Mouse (Mus musculus) spleen, postnatal 4 days (tissue): Measurements from ENCODE around the gene Rab40b.
"Not testable (repeated sequence)": the region's sequence is repeated elsewhere in the genome, so short reads cannot be mapped to it uniquely, and the experiment has no call there.

Experiments used
- DNase-seq, 2 experiments: peaks; one replicate each; pipeline ENCODE4 v3.0.0; 2022; ENCODE audit warnings: low spot score in 2 of 2

The Rab40b gene

DNA sequence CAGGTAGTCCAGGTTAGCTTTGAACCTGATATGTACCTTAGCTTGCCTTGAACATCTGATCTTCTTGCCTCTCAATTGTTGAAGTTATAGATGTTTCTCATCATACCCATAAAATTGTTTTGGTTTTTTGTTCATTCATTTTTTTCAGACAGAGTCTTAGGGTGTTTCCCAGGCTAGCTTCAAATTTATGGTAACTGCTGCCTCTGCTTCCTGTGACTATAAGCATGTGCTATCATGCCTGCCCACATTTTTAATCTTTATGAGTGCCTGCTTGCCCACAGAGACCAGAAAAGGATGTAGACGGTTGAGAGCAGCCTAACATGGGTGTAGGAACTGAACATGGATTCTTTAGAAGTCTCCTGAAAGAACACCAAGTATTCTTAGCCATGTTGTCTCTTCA lies 19.3 kb downstream of the Rab40b start:
- no peak for DNase-seq

GRCm38 (mm10) chr11:121367170-121367707 lies 20.8 kb downstream of the Rab40b start:
- no peak for DNase-seq

DNA sequence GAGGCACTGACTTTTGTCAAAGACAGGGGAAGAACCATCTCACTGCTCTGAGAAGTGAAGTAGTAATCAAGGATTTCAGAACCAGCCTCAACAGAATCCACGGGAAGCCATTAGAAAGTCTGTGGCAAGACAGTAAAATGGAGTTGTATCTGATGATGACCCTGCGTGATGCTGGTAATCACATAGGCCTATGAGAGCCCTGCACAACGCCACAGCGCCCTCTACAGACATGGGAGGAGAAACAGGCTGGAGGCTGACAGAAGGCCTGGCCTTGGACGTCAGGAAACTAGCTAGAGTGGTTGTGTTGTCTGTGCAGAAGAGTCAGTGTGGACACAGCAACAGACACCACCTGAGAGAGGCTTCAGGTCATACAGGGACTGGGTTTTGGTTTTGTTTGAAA lies 25.8 kb downstream of the Rab40b start:
- peak; percentile 47 to 77 for DNase-seq

DNA sequence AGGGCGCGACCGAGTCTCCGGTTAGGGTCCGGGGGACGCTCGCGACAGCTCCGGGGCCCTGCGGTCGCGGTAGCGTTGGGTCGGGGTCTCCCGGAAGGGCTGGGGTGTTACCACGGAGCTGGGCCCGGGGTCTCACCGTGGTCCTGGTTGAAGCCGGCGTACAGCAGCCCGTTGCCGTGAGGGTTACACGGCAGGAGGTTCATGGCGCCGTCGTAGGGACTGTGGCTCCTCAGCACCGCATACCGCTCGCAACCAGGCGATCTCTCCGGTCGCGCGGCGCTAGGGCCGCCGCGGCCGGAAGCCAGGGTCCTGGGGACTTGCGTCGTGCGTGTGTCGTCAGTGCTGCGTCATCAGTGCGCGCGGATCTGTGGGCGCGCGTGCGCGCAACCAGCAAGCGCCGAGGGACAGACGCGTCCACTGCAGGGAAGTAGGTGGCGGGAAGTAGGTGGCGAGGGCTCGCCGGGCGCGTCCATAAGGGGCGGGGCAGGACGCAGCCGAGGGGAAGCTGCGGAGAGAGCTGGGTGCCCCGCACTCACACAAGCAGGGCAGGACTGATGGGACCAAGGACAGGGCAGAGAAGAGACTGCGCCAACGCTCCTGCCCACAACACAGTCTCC lies 33.9 kb downstream of the Rab40b start, which contains the start of gene Wdr45b:
Gene Wdr45b (minus strand): TSS at position 355 of the 617 bp plus-strand sequence.
- peak; percentile 96 to 99 for DNase-seq

DNA sequence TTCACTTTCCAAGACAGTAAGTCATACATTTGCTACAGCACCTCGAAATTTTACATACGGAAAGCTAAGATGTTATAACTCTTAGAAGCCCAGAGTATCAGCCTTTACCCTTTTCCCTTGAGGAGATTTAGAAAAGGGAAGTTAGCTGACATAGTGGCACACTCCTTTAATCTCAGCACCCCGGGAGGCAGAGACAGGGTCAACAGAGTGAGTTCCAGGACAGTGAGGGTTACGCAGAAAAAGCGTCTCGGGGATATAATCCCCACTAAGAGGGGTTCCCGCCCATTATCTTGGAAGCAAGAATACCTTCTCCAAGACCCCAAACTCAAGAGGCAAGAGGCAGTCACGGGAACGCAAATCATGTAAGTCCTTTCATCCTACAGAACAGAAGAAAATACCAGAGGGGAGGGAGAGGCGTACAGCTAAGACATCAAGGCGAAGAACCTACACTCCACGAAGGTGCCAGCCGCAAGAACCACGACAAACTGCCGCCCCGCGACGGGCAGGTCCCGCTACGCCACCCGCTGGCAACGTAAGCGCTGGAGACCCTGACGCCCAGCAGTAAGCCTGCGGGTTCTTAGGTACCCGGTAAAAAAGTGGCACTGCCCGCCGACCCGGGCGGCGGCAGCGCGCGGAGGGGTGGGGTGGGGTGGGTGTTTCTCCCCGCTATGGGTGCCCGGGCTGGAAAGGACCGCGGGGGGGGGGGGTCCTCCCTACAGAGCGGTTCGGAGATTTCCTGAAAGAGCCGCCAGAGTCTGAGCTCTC lies 34.5 kb downstream of the Rab40b start:
- peak; percentile 53 to 79 for DNase-seq

GRCm38 (mm10) chr11:121348727-121349126 lies 39.3 kb downstream of the Rab40b start:
- not testable (repeated sequence) for DNase-seq

DNA sequence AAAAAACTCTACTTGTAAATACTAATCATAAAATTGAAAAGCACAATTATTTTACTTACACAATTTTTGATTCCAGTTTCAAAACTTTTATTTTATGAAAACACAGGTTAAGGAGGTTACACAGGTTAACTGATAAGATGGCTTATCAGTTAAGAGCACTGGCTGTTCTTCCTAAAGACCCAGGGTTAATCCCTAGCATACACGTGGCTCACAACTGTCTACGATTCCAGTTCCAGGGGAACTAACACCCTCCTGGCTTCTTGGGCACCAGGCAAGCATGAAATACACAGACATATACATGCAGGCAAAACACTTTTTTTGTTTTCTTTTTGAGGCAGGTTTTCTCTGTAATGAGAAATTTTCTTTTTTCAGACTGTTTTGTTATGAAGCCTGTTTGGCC lies 39.9 kb downstream of the Rab40b start:
- DNase-seq: no peak

DNA sequence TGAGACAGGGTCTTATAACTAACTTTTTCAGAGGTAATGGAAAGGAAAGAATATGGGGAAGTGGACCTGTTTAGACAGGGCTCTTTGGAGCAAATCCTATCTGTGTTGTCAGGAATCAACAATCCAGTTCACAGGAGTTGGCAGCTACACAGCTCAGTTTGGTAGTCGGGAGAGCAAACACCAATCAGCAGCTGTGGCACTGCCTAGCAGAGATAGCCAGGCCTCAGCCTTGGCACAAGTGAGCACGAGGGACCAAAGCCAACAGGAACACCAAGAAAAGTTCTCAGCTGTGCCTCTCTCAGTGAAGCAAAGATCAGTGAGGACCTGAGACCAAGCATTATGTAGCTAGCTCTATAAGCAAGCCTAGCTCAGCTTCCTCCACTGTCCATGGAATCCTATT lies 41.0 kb downstream of the Rab40b start:
- DNase-seq: no peak

DNA sequence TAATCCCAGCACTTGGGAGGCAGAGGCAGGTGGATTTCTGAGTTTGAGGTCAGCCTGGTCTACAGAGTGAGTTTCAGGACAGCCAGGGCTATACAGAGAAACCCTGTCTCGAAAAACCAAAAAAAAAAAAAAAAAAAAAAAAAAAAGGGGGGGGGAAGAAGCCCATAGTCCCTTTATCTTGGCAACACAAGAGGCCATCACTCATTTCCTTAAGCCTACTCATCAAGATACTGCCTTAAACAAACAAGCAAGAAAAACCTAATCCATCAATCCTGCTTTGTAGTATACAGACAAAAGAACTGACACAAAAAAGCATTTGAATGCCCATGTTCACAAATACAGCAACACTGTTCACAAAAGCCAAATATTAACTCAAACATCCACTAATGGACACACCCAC lies 45.6 kb downstream of the Rab40b start:
- DNase-seq: not testable (repeated sequence)

GRCm38 (mm10) chr11:121340287-121340686 lies 47.8 kb downstream of the Rab40b start:
- no peak for DNase-seq

GRCm38 (mm10) chr11:121339647-121340046 lies 48.4 kb downstream of the Rab40b start:
- DNase-seq: no peak

DNA sequence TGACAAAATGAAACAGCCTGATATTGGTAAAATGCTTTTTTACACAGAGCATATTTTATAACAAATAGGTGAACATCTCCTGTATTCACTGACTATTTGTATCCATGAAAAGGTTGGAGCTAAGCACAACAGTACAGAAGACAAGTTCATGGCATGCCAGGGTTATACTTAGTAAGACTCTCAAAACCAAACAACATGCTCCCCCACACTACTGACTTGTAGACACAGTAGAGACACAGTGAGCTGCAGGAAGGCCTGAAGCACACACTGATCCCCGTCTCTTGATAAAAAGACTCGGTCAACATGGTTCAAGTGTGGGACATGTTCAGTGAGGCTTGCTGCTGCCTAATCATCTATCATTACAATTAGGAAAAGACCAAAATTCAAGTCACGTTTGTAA lies 56.4 kb downstream of the Rab40b start:
- DNase-seq: no peak

GRCm38 (mm10) chr11:121328619-121329018 lies 59.4 kb downstream of the Rab40b start:
- DNase-seq: no peak

DNA sequence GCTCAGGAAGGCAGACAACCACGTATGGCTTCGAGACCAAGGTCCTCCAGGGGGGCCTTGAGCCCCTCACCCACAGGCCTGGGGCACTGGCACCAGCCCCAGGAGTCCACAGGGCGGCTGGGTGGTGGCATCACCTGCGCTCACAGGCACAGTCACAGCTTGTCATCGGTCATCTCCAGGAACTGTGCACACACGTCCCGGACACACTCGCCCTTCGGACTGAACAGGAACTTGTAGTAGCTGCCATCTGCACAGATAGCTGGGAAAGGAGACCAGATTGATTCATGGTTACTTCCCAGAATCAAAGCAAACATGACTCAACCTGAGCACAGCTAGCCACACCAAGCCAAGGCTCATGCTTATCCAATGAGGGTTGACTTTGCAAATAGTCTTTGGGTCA lies 59.8 kb downstream of the Rab40b start:
- no peak for DNase-seq

- no peak for DNase-seq
Observed at GRCm38 (mm10) chr11:121326681-121327080, 61.4 kb downstream of the Rab40b start.

DNA sequence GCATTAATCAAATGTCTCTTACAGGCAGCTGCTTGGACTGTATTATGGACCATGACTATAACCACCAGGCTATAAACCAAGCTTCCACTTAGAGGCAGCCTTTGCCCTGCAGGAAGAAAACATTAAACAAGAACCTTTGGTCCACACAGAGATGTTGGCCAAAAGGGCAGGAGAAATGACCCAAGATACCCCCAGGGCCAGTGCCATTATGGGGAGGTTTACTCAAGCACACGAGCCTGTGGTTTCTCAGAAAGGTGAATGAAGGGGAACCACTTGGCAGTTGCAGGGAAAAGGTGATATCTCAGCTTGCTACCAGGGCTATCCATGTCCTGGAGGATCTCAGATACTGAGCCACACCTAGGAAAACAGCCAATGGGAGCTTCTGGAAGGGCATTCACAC lies 62.0 kb downstream of the Rab40b start:
- DNase-seq: no peak

DNA sequence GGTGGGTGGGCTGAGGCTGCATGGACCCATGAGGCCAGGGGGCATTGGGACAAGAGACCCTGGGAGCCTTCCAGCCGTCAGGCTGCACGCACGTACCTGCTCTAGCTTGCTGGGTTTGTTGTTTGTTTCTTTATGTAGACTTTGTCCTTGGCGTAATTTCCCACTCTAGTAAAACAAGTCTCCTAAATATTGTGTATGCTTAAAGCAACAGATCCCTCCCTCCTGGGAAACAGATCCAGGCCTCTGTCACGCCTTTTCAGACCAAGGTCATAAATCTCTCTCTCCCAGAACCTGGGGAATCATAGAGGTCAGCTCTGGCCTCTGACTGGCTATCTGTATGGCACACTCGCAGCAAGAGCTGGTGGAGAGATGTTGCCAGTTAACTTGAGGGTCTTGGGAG lies 80.3 kb downstream of the Rab40b start:
- DNase-seq: not testable (repeated sequence)

GRCm38 (mm10) chr11:121306608-121307007 lies 81.4 kb downstream of the Rab40b start:
- DNase-seq: no peak
